Mouse (Mus musculus) c-Kit-positive CD71-positive TER-119-positive erythroid progenitor cells, embryonic 14.5 days (primary cell): ENCODE data around the gene Ccl12.

Experiments
- DNase-seq: peaks from one replicate; pipeline ENCODE4 v3.0.0-alpha.2; 2013; ENCODE audit warnings: low spot score

The Ccl12 gene

DNA sequence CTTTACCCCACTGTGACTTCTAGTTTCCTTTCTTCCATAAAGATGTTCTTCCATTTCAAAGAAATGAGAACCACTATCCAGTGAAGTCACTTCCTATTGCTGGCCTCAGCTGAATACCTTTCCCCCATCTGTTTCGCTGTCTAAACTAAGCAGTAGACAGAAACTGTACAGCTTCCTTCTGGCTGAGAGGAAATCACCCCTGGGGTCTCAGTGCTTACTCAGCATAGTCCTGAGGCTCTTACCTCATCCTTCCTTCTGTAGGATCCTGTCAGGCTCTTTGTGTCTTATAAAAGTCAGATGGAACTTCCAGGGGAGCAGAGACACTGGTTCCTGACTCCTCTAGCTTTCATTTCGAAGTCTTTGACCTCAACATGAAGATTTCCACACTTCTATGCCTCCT is at the start of gene Ccl12:
Gene Ccl12 (plus strand): TSS at position 317 of the 400 bp plus-strand sequence.
- DNase-seq: no peak

DNA sequence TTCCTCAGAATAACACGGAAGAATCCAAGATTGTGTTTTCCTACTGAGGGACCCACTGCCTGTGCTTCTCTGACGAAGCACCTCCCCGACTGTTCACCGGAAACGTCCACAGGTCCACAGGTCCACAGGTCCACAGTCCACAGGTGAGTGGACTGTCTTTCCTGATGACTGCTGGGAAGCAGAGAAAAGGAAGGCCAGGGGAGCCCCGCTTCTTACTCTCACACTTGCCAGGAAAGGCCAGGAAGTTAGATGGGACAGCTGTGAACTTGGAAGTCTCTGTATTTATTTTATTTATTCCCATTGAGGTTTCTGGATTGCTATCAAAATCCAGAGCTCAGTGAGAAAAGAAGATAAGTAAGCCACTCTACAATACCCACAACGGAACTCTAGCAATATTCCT is 47.8 kb upstream of the Ccl12 start:
- DNase-seq: no peak

DNA sequence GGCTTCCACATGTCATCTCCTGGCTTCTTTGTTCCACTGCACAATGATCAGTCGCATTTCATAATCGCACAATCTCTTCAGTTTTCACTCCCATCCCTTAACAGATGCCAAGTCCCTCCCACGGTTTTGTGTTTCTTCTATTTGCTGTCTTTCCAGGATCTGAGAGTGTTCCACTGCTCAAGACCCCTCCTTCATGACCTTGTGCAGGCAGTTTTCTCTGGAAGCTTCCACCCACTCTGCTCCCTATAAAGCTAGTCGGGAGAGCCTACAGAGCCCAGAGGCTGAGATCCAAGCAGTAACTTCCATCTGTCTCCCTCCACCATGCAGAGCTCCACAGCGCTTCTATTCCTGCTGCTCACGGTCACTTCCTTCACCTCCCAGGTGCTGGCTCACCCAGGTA is 44.0 kb upstream of the Ccl12 start, which contains the start of gene Ccl11:
Gene Ccl11 (plus strand): TSS at position 178 of the 400 bp plus-strand sequence.
- DNase-seq: no peak

DNA sequence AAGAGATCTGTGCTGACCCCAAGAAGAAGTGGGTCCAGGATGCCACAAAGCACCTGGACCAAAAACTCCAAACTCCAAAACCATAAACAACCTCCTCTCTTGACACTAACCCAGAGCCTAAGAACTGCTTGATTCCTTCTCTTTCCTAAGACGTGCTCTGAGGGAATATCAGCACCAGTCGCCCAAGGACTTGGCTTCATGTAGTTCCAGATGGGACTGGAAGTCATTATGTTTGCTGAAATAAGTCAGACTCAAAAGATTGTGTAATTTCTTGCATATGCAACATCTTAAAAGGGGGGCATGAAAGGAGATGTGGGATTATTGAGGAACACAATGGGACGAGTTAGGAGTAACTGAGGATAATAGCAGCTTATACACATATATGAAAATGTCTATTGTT is 39.4 kb upstream of the Ccl12 start:
- DNase-seq: no peak

DNA sequence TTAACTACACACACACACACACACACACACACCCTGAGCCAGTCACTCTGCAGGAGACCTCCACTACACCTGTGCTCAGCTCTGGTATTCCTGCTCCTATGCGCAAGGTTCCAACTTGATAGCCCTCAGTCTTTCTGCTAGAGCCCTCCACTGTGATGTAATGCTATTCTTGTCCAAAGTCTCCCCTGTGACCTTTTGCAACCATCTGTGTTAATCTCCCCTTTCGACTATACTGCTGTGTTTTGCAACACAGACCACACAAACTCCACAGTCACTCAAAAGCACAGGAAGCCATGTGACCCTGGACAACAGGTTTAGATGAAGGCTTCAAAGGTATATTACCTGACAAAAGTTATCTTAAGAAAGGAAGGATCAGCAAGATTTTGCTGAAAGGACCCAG is 38.2 kb upstream of the Ccl12 start:
- DNase-seq: no peak

DNA sequence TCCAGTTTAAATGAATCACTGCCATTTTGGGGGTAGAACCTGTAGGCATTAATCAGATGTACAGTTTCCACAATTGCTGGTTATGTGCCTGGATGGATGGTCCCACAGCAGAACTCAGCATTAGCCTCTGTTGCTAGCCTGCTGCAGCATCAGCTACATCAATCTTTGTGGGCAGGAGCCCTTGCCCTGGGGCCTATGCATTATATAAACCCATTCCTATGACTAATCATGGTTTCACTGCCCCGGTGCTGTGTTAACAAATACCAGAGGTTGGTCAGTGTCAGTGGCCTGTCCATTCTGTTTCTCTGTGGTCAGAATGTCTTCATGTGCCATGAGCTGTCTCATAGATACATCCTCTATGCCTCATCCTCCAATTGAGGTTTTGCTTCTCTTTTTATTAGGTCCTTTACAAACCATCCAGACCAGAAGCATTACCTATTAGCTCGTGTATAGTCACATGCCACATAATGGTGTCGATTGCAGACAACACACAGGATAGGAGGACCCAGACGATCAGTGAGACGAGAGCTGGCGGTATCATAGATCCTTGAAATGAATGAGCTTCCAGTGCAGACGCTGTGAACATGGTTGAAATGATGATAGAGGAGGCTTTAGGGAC is 34.6 kb upstream of the Ccl12 start:
- no peak for DNase-seq

DNA sequence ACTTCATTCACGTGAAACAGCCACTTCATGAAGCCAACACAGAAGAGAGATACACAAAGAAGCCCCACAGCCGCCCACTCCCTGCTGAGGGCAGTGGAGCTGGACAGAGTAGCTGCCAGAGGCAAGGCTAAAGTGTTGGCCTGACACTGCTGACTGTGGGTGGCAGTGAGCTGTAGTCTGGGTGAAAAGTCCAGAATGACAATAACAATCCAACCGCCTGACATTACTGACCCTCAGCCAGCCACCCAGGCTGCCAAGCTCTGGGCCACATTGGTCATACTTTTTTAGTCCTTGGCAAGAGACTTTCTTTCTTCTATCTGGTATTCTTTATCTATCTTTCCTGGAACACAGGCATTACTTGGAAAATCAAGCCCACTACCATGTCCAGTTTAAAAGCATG is 30.6 kb upstream of the Ccl12 start:
- DNase-seq: no peak

DNA sequence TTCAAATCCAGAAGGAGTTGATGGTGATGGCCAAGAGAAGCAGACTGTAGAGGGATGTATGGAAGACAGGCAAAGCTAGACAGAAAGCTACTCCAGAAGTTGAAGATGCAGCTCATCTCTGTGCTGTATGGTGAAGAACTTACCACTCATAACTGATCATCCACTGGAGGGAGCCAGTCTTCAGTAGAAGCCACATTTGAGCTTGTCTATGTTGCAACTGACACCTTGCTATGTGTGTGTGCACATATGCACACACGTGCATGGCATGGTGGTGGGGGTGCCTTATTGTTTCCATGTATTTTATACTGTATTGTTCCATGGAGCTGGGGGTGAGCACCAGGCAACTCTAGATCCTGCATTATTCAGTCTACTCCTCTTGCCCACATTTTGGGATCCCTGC is 29.3 kb upstream of the Ccl12 start:
- DNase-seq: no peak

DNA sequence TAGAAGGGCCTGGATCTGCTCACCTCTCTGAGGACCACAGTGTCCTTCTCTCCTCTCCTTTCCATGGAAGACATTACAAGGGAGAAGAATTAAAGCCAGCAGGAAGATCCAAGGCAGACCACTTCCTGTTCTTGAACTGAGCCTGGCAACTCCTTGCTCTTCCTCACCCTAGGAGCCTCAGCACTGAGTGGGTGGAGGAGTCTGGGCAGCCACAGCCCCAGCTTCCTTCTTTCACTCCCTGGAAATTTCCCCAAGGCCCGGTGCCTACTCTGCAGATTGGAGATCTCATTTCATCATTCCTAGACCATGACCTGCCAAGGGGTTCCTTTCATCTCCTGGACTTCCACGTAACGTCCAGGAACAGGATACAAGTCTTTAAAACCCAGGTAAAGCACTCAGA is 28.7 kb upstream of the Ccl12 start:
- DNase-seq: no peak

DNA sequence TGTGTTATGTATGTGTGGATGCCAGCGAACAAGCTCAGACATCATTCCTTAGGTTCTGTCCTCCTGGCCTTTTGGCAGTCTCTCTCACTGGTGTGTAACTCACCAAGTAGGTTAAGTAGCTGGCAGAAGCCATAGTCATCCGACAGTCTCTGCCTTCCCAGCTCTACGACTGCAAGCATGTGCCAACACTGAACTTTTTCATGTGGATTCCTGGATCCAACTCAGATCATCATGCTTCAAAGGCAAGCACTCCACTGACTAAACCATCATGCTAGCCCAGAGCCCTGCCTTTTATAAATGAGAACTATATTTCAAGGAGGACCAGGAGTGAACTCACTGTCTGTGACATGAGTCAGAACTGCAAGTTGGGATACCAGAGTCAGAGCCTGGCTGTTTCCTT is 28.0 kb upstream of the Ccl12 start:
- no peak for DNase-seq

DNA sequence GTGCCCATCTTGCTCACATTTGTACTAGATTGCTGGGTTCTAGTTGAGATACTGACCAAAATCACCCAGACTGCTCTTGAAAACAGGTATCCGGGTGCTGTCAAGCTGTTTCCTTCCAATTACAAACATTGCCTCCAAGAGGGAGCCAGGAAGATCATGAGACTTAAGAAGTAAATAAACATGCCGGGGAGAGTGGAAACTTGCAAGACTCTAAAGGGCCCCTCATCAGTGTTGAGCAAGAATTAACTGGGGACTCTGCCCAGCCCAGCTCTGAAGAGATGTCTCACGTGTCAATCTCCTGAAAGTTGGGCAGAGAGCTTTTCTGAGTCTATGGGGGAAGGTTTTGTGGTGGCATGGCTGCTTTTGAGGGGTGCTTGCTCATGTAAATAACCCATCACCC is 24.6 kb upstream of the Ccl12 start:
- no peak for DNase-seq

DNA sequence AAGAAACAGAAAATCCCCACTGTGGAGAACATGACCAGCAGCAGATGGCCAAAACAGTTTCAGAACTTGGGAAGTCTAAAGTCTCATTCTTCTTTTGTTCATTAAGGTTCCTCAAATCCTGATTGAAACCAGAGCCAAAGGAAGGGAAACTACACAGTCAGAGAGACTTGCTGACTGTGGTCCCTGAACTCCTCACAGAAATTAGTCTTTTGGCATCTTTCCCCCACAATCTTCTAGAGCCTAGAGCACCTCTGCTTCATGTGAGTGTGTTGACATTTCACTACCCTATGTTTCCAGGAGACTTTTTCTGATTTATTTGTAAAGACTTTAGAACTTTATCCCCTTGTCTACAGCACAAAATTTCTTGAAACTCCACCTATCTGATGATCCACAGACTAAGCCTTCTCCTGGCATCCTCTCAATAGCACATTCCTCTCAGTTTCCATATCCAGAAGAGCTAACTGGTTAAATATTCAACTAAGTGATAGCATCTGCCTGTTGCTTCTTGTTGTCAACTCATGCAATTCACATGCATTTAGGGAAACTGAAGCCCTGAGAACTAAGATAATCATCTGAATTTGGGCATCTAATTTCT is 23.4 kb upstream of the Ccl12 start:
- no peak for DNase-seq

DNA sequence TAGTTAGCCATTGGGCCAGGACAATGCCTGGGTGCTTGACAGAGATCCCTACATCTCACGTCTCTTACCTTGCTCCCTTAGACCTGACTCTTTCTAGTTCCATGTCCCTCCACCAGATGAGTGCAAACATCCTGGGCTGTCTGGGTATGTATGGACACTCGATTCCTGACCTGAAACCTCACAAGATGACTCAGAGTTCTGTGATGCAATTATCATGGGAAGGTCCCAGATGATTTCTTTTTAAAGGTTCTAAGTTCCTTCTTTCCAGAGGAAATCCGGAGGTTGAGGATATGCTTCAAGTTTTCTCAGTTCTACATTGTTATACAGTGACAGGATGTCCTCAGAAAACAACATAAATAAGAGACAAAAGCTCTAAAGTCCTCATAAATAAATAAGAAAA is 20.8 kb upstream of the Ccl12 start:
- DNase-seq: no peak

DNA sequence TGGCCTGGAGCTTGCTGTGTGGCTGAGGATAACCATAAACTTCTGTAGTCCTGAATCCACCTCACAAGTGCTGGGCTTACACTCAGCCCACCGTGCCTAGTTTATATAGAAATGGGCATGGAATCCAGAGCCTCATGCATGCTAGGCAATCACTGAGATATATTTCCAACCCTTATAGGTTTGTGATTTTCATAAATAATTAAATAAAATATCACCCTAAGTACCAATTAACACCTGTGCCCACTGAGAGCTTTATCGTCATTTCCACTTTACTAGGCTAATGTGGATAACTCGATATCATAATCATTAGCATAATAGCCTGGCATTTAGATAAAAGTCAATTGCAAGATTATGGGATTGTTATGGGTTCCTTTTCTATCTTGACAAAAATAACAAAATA is 17.3 kb upstream of the Ccl12 start:
- DNase-seq: no peak

DNA sequence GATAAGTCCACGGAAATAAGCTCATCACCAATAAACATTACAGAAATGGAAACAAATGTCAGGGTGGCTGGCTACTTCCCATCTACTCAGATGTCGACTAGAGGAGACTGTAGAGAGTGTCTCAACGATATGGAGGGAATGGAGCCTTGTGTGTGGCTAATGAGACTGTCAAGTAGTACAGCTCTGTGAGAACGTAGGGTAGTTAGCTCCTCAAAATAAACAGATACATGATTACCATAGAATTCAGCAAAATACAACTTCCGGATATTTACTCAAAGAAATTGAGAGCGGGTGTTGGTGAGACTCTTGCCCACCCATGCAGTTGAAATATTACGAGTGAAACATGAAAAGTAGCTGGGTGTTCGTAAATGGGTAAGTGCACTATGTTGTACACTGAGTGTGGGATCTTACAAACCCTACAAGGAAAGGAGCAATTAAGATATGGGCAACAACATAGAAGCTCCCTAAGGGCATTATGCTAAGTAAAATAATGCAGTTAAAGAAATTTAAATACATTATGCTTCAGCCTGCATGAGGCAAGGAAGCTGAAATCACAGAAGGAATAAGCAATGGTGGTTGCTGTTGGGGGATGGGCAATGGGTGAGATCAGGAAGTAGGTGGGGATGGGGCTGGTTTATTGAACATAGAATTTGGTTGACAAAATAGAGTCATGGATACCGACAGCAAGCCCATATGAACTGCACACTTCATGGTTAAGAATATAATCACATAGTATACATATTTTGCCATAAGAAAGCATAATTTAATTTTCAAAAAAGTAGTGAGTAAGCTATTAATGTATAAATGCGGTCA is 1.9 kb upstream of the Ccl12 start:
- DNase-seq: no peak

DNA sequence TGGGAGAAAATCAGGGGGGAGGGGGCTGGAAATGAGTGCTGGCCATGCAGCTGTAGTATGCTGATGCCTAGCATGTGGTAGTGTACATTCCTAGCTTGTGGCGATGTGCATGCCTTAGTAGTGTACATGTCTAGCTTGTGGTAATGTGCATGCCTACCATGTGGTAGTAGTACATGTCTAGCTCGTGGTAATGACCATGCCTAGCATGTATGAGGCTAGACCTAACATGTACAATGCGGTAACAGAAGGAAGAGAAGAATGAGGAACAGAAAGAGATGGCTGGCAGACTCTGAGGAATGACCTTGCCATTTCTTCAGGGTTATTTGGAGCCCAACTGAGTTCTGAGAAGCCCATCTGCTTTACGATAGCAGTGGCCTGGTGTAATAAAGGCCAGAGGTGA is 558 bp upstream of the Ccl12 start:
- DNase-seq: no peak

DNA sequence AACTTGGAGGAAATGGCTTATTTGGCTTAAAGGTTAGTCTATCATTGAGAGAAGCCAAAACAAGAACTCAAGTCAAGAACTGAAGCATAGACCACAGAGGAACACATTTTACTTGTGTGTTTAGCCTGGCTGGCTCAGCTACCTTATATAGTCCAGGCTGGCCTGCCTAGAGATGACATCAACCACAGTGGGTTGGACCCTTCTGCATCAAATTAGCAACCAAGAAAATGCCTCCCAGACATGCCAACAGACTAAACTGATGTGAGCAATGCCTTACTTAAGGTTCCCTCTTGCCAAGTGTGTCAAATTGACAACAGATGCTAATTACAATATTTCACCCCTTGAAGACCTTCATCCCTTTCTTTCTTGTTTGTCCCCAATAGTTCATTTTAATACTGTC is 8.0 kb downstream of the Ccl12 start:
- no peak for DNase-seq

DNA sequence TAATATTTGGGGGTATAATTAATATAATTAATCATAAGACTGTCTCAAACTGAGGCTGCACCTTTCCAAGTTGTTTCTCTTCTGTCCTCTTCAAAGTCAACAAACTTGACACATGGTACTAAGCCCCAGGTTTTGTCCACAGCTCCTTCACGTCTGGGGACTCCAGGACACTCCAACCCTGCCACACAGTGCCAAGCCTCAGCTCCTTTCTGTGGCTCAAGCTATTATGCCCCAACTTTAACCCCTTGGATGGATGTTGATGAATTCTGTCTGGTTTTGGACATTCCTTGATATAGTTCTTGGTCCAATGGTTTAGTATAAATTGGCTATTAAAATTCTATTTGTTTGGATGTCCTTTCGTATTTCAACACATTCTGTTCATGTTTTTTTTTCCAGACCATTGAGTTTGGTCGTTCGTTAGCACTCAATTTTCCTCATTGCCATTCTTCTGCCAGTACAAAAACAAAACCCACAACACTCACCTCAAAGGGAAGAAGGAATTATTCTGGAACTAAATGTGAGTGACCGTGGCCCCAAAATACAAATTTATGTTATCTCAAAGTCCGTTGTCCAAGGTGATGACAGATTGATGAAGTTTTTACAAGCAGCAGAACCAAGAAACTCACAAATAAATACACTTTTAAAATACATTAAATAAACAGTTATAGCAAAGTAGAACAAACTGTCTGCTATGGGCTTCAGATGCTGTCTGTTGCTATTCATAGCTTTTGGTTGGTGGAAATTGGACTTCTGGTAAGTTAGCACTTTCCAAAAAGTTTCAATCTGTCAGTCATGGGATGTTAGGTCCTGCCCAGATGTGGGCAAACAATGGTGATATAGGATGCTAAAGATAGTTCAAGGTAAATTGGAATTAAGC is 9.0 kb downstream of the Ccl12 start:
- DNase-seq: no peak

DNA sequence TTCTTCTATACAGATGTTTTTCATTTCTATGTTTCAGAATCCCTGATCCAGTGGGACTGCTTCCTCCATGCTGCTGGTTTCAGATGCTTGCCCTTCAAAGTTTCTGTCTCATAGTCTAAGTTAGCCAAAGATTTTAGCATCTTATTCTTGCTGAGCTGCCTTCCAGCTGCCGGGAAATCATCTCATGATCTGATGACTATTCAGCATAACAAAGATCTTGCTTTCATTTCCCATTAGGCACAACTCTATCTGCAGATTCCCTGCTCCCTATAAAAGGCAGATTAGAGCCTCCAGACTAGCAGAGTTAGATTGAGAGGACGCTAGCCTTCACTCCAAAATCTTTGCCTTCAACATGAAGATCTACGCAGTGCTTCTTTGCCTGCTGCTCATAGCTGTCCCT is 13.2 kb downstream of the Ccl12 start, which contains the start of gene Ccl8:
Gene Ccl8 (plus strand): TSS at position 301 of the 400 bp plus-strand sequence.
- no peak for DNase-seq

DNA sequence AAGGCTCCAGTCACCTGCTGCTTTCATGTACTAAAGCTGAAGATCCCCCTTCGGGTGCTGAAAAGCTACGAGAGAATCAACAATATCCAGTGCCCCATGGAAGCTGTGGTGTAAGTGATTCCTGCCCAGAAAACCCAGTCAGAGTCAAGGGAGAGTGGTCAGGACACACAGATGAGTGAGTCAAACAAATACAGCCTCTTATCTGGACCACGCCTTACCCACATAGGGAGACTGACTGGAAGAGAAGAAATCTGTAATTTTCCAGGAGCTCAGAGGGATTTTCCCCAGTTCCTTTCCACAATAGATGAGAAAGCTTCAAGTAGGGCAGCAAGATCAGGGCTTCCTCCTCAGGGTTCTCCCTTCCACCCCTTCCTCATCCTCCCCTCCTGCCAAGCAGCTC is 14.4 kb downstream of the Ccl12 start:
- no peak for DNase-seq

DNA sequence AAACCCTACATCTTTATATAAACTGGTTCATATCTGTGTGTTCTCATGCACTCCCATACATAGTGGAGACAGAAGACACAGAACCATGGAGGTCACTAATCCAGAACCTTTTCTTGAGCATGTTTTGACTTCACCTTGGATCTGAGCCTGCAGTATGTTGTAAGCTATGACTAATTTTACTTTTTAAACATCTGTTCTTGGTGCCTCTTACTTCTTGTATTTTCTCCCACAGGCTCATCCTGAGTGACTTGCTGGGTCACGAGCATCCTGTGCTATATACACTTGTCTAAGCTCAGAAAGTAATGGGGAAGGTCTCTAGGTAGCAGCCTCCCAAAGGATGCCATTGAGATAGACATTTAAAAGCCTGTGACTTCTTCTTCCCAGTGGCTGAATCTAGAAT is 31.3 kb downstream of the Ccl12 start:
- no peak for DNase-seq

DNA sequence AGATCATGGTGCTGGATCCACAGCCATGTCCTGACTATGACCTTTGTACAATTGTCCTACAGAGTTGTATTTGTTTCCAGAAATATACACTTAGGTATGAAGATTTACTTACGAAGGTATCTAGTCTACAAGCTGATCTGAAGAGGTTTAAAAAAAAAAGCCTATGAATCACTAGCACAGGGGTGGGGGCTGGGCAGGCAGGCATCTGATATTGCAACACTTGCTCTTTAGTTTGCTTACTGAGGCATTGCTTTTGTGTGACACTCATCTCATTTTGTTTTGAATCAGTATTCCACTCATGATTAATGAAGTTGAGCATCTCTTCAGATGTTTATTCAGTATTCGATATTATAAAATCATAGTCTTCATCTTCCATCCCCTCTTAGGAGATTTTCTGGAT is 34.6 kb downstream of the Ccl12 start:
- DNase-seq: no peak
